Mouse (Mus musculus): ENCODE data around the gene Il10rb. TPM values are rescaled to one million over a fixed set of nuclear protein-coding genes. Genes with fewer than 3 reads are reported as not detected.
A peak's percentile ranks its signal among the peaks of the same experiment; 100 is the strongest.

Il10rb gene
- total RNA-seq, 1 experiment from 2014 or later, result 313 TPM

DNA sequence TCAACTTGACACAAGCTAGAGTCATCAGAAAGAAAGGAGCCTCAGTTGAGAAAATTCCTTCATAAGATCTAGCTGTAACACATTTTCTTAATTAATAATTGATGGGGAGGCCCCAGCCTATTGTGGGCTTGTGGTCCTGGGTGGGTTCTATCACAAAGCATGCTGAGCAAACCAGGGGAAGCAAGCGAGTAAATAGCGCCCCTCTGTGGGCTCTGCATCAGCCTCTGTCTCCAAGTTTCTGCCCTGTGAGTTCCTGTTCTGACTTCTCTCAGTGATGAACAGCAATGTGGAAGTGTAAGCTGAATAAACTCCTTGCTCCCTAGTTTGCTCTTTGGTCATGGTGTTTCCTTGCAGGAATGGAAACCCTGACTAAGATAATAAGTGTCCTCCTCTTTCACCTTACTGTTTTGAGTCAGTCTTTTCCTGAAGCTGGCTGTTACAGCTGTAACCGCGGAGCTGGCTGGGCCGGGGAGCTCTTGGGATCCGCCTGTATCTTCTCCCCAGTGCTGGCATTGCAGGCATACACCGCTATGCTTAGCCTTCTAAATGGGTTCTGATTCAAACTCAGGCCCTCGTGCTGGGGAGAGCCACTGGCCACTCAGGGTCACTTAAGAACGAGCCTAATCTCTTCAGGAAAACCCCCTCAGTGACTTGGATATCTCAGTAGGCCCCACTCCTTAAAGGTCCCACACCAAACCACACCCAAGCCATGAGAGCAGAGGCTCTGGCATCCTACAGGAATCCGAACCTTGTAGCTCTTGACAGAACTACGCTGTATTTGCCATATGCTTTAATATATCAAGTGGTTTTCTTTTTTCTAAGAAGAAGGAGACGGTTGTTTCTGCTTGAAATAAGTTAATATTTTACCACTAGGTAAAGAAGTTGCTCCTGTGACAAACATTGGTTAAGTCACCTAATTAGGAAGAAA lies 44.4 kb downstream of the Il10rb start:
- no peak for DNase-seq

DNA sequence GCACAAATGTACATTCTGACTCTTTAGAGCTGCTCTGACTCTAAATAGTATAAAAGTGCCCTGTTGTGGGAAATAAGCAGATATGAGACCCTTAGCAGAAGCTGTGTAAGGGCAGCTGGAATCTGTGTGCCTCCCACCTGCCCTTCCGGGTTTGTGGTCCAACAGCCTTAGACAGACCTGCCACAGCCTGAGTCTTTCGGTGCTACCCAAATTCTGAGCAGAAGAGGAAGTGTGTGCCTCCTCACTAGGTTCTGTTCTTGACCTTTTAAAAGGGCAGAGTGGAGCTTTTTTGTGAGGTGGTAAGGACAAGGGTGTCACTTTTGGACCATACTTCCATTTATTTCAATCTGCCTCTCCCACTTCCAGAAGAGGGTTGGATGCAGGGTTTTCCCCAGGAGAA lies 46.0 kb downstream of the Il10rb start:
- DNase-seq, result no peak

DNA sequence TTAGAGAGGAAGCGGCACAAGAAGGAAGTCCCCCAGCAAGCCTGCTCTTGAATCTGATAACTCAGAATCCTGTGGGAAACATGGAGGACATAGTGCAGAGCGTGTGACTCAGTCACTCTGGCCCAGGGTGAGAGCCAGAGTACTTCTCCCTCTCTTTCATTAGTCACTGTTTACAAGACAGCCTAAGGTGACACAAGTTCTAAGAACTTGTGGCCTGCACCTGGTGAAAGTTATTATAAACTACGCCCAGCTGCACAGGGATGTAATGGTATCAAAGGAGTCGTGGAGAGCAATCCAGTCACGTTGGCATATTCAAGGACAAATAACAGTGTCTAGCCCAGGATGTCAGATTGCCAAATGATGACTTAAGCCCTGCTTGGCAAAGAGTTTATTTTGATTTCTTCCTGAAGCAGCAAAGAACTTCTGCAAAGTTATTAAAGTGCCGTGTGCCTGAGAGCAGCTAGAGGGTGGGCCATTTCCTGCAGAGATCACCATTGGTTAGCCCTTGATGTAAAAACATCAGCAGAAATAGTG lies 46.5 kb downstream of the Il10rb start:
- no peak for DNase-seq

DNA sequence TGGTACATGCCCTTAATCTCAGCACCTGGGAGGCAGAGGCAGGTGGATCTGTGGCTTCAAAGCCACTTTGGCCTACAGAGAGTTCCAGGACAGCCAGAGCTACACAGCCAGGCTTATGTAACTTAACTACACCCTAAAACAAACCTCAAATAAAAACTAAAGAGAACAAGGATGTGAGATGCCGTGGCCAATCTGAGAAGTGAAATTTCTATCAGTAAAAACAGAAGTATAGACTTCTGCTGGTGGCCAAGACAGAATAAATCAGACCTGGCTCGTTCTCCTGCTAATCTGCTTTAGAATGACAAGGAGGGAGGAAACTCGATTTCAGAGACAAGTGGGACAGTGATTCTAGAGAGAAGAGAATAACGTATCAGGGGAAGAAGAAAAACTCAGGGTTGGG lies 49.9 kb downstream of the Il10rb start:
- DNase-seq, result no peak

DNA sequence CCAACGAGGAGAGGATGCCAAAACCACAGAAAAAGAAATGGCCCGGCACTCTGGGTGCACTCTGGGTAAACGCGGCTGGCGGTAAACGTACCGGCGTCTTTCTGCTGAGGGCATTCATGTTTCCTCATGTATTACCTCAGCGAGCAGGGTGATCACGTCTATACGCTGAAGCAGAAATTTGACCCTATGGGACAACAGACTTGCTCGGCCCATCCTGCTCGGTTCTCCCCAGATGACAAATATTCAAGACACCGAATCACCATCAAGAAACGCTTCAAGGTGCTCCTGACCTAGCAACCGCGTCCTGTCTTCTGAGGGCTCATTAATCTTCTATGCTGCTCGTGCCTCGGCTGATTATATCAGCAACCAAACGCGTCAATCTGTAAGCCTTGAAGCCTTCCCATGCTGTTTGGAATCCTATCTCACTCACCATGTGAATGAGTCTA lies 52.4 kb downstream of the Il10rb start:
- no peak for DNase-seq

DNA sequence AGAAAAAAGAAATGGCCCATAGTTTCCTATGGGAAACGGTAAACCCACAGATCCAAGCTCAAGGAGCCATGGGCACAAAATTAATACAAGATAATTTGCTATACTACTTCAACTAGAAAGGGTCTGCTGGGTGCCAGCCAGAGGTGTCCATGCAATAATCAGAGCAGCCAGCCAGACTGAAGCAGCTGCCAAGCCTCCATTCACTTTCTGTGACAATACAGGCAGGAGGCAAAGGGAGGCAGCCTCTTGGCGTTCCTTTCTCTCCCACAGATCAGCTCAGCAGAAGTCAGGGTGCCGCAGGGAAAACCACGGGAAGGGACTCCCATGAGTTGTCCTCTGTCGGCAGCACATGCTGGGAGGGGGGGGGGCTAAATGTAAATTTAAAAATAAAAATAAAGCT lies 53.0 kb downstream of the Il10rb start:
- DNase-seq, result peak; percentile 25

DNA sequence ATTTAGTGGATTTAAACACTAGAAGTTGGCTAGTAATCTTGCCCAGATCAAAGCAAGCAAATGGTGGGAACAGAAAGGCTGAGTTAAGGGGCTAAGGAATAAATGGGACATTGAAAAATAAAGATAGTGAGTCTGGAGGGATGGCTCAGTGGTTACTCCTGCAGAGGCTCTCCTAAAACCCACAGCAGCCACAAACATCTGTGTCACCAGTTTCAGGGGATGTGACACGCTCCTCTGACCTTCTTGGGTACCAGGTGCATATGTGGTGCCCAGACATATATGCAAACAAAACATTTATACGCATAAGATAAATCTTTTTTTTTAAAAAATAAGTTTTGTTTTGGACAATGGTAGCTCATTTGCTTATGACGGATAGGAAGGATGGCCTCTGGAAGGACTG lies 53.4 kb downstream of the Il10rb start:
- DNase-seq, result no peak

DNA sequence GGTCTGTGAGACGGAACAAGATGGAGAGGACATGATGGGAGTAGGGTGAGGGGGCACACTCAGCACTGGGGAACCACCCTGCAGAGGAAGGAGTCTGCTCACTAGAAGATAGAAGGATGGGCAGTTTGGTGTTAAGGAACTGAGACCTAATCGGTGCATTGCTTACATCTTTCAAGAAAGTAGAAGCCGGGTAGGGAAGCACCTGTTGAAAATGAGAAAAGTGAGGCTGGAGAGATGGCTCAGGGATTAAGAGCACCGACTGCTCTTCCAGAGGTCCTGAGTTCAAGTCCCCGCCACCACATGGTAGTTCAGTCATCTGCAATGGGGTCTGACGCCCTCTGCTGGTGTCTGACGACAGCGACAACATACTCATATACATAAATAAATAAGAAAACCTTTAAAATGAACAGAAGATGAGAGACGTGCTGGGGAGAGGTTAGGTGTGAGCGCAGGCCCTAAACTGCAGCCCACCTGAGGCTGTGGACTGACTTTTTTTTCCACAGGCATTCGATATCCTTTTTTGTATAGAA lies 53.9 kb downstream of the Il10rb start:
- peak; percentile 27 for DNase-seq

DNA sequence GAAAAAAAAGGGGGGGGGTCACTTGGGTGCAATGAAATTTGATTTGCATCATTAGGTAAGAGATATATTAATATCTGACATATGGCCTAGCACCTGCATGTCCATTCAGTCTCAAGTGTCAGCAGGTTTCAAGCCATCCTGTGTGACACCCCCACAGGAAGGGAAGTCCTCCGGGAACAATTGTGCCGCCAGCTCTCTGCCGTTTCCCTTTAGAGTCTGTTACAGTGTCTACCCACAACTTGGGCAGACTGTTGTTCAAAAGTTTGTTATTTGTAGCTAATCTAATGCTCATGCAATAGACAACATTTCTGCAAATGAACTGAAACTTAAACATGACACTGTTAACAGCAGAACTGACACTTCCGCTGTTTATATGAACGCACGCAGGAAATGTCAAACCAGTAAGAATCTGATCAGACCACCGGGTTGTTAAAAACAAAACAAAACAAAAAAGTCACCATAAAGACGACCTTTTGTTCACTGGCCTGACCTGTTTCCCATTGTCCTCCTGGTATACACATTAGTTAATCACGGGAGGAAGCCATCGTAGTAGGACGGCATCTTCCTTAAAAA lies 55.2 kb downstream of the Il10rb start:
- no peak for DNase-seq

DNA sequence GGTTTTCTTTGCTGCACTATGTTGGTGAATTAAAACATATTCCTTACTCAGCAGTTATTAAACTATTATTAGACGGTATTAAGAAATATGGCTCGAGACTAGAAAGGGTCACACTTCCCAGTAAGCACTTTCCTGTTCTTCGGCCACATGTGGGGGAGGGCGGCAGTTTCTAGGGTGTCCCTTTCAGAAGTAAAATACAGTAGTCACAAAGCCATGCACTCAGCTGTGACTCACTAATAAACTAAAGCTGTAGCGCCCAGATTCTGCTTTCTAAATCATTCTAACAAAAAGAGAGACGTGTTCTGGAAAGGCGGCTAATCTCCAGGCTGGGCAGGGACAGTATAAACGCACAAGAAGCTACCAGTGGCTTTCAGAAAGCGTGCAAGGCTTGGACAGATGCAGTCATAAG lies 55.8 kb downstream of the Il10rb start:
- DNase-seq, result peak; percentile 23

DNA sequence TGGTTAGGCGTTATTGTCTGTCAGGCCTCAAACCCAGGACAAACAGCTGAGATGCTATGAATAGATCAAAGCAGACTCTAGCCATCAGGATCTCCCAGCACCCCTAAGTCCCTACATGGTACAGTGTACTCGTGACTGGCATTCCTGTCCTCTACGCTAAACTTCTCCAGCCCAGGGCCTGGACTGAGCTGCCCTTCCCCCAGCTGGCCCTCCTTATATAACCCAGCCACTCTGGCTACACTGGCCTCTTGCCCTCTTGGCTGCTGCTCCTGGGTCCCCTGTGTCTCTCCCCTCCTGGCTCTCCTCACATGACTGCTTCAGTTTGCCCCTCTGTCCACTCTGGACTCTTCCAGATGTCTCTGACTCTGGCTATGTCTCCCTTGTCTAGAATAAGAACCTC lies 56.7 kb downstream of the Il10rb start:
- no peak for DNase-seq

DNA sequence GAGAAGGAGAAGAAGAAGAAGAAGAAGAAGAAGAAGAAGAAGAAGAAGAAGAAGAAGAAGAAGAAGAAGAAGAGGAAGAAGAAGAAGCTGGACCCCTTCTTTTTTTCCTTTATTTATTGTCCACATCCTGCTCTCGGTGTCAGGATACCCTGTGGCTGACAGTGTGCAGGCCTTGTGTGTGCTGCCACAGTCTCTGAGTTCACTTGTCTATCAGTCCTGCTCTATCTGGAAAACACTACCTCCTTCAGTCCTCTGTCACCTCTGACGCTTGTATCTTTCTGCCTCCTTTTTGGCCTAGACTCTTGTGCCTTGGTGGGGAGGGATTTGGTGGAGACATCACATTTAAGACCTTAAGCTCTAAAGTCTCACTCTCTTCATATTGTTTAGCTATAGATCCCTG lies 57.4 kb downstream of the Il10rb start:
- DNase-seq, result no peak

DNA sequence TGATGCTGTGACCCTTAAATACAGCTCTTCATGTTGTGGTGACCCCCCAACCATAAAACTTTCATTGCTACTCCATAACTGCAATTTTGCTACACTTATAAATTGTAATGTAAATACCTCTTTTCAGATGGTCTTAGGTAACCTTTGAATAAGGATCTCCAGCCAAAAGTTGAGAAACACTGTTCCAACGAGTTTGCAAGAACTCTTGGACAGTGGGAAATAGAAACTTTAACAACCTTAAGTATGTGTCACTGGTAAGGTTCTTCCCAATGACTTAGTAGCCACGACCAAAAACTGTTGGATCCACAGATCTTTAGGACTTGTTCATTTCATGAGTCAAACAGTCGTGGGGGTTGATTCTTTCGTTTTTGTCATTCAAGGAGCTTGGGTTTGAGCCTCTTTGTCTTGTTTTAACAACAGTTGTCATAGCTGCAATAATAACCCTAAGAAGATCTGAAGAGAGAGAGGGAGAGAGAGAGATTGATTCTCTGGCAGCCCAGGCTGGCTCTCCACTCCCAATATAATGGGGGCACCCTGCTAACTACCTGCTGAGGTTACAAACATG lies 58.0 kb downstream of the Il10rb start:
- DNase-seq, result no peak

DNA sequence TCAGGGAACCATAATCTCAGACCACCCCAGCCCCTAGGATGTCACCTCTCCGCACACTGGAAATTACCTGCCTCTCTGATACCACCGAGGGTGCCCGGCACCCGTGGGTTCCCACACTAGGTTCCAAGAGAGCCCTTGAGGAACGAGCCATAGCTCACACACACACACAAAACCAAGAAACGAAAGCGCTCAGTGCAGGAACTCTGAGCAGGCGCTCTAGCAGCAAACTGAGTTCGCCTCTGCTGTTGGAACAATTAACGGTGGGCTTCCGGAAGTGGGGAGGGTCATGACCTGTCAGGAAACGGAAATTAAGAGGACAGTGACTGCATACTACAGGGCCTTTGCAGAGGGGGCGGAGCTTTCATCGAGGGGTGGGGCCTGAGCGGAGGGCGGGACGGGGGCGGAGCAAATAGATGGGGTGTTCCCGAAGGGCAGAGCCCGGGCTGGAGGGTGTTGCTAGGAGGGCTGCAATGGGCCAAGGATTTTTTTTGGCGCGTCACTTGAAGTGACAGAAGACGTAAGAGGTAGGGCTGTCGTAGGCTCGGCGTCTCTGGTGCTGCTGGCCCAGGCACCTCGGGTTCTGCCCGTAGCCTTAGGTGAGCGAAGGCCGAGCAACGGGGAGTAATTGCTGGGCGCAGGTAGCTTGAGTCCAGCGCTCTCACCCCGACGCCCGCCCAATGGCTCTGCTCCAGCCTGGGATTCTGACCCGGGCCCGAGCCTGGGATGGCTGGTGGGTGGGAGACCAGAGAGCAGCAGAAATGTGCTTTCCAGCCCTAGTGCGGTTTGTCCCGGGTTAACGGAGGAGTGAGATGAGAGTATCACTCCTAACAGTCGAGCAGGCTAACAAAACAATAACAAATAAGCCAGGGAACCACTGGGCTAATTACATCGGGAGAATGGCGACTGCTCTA lies 58.9 kb downstream of the Il10rb start:
- peak; percentile 92 for DNase-seq

DNA sequence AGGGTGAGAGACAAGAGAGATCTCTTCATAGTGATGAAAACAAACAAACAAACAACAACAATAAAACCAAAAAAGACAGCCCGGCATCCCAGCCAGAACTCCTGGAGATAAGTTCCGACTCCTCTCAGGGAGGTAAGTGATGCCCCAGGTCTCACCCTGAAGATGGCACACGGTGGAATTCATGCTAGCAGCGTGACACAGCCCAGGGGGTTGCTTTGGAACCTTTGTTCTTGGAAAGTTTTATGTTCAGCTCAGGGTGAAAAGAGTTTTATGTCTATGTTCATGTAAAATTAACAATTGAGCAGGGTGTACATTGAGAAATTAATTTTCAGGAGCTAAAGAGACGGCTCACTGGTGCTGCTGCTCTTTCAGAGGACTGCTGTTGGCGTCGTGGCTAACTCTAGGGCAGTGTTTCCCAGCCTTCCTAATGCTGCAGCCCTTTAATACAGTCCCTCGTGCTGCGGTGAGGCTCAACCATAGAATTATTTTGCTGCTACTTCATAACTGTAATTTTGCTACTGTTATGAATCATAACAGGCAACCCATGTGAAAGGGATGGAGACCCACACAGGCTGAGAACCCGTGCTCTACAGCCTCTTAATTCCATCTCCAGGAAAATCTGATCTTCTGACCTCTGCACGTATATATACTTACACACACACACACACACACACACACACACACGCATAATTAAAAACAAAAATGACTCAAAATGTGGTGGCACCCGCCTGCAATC lies 59.7 kb downstream of the Il10rb start:
- no peak for DNase-seq

DNA sequence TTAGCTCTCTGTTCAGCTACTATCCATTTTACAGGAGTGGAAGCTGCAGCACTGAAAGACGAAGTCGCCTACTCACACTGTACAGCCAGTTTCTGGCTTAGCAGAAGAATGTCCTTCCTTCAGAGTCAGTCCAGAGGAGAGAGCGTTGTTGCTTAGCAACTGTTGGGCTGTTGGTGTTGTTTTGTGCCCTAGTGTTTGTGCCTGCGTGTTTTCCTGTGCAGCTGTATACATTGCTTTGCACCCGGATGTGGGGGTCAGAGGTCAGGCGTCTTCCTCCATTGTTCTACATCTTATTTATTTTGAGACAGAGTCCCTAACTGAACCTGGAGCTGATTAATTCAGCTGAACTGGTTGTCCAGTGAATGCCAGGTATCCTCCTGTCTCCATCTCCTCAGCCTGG lies 60.6 kb downstream of the Il10rb start:
- DNase-seq, result no peak

DNA sequence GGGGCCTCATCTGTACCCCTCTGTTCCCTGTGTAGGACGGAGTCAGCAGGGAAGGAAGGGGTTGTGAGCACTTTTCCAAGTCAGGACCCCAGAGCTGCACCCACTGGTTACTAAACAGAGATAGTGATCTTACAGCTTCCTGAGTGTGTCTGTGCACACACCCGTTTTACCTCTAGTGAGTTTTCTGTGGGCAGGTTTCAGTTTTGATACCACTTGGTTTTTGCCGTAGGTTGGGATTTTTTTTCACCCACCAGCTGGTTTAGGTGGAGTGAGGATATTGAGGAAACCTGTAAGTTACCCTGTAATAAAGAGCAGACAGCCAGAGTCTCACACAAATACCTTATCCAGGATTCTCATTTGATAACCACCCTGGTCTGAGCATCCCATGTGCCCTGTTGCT lies 64.5 kb downstream of the Il10rb start:
- no peak for DNase-seq

DNA sequence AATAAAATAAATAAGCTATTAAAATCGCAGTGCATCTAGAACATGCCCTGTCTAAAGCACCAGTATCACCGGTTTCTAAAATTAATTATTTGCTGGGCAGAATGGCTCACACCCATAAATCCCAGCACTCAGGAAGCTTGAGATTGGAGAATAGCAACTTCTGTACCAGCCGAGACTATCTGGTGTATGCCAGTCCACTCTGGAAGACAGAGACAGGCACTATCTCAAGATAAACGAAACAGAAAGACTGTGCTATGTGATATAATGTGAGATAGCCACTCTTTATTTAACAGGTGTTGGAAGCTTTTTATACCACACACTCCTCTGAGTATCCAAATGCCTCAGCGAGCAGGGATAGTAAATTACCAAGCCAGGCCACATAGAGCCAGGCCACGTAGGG lies 65.5 kb downstream of the Il10rb start:
- no peak for DNase-seq

All from adrenal gland, postnatal 25 days (tissue).